Mouse (Mus musculus): ENCODE measurements around the gene Pex13. TPM values are rescaled to one million over a fixed set of nuclear protein-coding genes. Genes with fewer than 3 reads are reported as not detected.
A peak's percentile ranks its signal among the peaks of the same experiment; 100 is the strongest.

The Pex13 gene
- 33.4 and 35.5 TPM in 2 replicates for polyA plus RNA-seq (2015; fragmentation: Nextera tagmentation; extraction: Ambion mirVana)

DNA sequence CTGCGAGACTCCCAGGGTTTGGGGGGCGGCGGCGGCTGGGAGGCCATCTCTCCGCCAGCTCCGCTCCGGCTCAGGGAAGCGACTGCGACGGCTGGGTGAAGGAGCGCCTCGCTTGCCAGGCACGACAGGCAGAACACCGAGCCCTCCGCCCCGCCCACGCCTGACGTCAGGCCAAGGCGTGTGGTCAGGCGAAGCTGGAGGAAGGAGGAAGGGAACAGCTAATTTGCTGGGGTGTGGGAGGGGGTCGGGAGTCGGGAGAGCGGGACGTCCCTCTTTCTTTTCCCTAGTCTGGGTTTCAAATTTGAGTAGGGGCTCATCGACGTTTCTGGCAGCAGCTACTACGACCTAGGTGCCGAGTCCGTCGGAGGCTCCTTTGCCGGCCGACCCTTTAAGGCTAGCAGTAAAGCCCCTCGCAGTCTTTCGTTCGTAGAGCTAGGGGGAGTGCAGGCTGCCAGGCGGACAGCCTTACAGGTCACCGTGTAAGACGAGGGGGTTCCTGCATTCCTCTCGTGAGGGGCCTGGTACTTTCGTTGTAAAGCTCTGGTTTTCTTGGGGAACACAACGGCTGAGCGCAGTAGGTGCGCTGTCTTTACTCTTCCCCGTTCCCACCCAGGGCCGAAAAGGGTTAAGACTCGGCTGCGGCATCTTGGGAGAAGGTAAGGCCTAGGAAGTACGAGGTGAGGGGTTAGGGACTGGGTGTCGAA is at the start of gene Pex13:
TSS of gene Pex13 (minus strand) at position 162 of the 704 bp plus-strand sequence.
- H3K4me3 ChIP-seq: peak within 1 kb of the TSS; percentile 80
- H3K36me3 ChIP-seq: peaks cover 4% of the 10 kb centered on the region; the same call in 1 of the 2 replicates
- ATAC-seq (ENCODE audit: insufficient number of reproducible peaks, low FRiP score, low TSS enrichment, low read depth): peak; percentile 98
- H3K9me3 ChIP-seq: no peaks in the 10 kb centered on the region
- peak within 1 kb of the TSS; percentile 89 for H3K9ac ChIP-seq
- H3K27ac ChIP-seq: peak within 1 kb of the TSS; percentile 98
- no peaks in the 10 kb centered on the region for H3K27me3 ChIP-seq
- WGBS: under 1% methylated on average over 49 of the region's 49 CpGs
- peak within 1 kb of the TSS; percentile 52 for H3K4me2 ChIP-seq
- peaks cover 5% of the 10 kb centered on the region; the same call in 1 of the 2 replicates for H3K4me1 ChIP-seq

DNA sequence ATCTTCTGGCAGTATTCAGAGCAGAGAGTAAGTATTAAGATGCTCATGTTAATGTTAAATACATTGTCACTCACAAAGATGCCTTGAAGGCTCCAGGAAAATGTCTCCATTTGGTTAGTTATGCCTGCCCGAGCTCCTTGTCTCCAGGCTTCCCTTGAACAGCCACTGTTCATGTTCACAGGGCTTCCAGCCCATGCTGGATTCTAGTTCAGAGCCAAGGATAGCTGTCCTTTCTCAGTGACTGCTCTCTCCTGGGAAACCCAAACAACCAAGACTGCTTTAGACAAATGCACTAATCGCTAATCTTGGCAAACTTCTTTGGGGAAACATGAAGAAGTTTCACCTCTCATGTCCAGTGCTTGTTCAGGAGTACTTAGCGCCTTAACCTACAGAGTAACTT is 46.5 kb upstream of the Pex13 start:
- Histone ChIP-seq H3K27me3 (no peaks in the 10 kb centered on the region), H3K9me3 (no peaks in the 10 kb centered on the region), H3K4me2 (no peak overlapping the region), H3K27ac (0 out of 2 replicates have a peak overlapping the region, but pooled peaks have one; percentile 27), H3K36me3 (peaks cover 69% of the 10 kb centered on the region), H3K4me3 (no peak overlapping the region), H3K4me1 (no peaks in the 10 kb centered on the region), H3K9ac (no peak overlapping the region)
- WGBS: 89% methylated on average over 3 of the region's 3 CpGs
- ATAC-seq (ENCODE audit: insufficient number of reproducible peaks, low FRiP score, low TSS enrichment, low read depth): no peak

DNA sequence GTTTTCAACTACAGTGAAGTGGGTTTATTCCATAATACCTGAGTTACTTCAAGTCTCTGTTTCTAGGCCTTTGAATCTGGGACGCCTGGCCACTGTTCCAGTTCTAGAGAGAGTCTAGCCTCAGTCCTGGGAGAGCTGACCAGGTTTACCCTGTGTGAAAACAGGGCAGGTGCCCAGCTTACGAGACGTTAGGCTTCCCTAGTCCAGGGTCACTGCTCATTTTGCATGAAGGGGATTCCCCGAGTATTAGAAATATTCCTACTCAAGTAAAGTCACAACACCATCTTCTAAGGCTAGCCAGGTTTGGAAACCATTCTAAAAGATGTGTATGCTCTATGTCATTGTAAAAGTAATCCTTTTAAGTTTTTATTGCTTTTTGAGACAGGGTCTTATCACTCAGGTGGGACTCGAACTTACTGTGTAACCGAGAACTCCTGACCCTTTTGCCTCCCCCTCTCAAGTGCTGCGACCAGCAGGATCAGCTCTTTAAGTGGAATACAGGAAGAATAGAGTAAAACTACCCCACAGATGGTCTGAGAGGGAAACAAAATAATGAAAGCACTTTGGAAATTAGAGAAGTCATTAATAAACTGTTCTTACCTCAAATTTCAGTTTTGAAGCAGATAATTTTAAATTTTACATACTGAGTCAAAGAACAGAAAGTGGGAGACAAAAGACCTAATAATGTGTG is 39.0 kb upstream of the Pex13 start:
- H3K9ac ChIP-seq: no peak overlapping the region
- H3K4me2 ChIP-seq: no peak overlapping the region
- 86% methylated on average over 7 of the region's 7 CpGs for WGBS
- H3K36me3 ChIP-seq: peaks cover 25% of the 10 kb centered on the region
- H3K27ac ChIP-seq: no peak overlapping the region
- no peaks in the 10 kb centered on the region for H3K4me1 ChIP-seq
- H3K4me3 ChIP-seq: no peak overlapping the region
- H3K9me3 ChIP-seq: no peaks in the 10 kb centered on the region
- H3K27me3 ChIP-seq: no peaks in the 10 kb centered on the region
- ATAC-seq (ENCODE audit: insufficient number of reproducible peaks, low FRiP score, low TSS enrichment, low read depth): no peak

DNA sequence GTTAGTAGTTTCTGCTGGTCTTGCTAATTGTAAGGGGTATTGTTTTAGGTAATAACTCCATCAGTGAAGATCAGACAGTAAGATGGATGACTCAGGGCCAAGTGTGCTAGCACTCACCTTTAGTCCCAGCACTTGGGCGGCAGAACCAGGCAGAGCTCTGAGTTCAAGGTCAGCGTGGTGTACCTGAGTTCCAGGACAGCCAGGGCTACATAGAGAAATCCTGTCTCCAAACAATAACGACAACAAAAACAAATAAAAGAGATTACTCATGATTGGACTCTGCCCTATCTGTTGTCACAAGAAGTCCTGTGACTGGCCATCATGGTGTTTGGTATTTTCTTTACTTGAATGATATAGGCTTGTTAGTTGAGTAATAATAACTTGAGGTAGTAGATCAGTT is 36.1 kb upstream of the Pex13 start:
- no peak overlapping the region for H3K9ac ChIP-seq
- no peaks in the 10 kb centered on the region for H3K4me1 ChIP-seq
- H3K27me3 ChIP-seq: no peaks in the 10 kb centered on the region
- no peak overlapping the region for H3K4me2 ChIP-seq
- no peaks in the 10 kb centered on the region for H3K9me3 ChIP-seq
- no peak overlapping the region for H3K4me3 ChIP-seq
- peaks cover 6% of the 10 kb centered on the region; the same call in 1 of the 2 replicates for H3K36me3 ChIP-seq
- H3K27ac ChIP-seq: no peak overlapping the region
- WGBS: 94% methylated on average over 3 of the region's 3 CpGs
- no peak for ATAC-seq (ENCODE audit: insufficient number of reproducible peaks, low FRiP score, low TSS enrichment, low read depth)

DNA sequence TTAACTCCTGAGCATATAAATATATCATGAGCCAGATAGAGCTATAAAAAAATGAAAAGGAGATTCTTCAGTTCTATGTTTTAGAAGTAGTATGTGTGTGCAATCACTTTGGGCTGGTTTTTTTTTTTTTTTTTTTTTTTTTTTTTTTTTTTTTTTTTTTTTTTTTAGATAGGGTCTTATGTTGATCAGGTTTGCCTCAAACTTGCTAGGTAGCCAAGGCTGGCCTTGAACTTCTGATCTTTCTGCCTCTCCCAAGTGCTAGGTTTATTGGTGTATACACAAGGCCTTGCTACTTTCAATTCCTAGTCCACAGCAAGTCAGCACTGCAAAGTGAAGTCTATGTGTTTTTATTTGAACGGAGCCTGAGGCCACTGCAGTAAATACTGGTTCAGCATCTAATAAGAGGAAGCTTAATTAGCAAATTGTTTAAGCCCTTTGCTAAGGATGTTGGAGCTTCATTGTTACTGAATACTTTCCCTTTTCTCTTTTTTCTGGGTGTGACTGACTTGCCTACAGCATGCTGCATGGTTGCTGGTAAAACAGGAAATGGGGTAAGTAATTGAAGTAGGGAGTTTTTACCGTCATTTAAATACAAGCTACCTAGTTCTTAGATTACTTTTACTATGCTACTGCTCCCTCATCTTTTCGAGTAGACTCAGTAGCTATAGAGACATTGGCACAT is 33.8 kb upstream of the Pex13 start:
- Histone ChIP-seq H3K4me3 (no peak overlapping the region), H3K27me3 (no peaks in the 10 kb centered on the region), H3K4me1 (no peaks in the 10 kb centered on the region), H3K36me3 (peaks cover 12% of the 10 kb centered on the region; the same call in 1 of the 2 replicates), H3K9me3 (no peaks in the 10 kb centered on the region), H3K9ac (no peak overlapping the region), H3K4me2 (no peak overlapping the region), H3K27ac (no peak overlapping the region)
- ATAC-seq (ENCODE audit: insufficient number of reproducible peaks, low FRiP score, low TSS enrichment, low read depth): no peak
- 38% methylated on average over 3 of the region's 3 CpGs for WGBS

DNA sequence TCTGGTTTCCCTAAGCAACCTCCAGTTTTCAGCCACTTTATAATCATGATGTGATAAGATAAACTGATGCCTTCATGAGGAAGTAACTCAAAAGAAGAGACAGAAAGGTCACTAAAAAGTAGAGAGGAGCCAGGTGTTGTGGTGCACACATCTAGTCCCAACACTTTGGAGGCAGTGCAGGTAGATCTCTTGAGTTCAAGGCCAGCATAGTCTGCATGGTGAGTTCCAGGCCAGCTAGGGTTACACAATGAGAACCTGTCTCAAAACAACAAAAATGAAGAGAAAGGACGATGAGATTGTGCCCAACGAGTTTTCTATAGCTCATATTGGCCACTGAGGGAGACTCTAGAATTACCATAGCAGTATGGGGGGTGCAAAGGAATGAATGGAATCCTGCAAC is 32.8 kb upstream of the Pex13 start:
- H3K27ac ChIP-seq: no peak overlapping the region
- no peak for ATAC-seq (ENCODE audit: insufficient number of reproducible peaks, low FRiP score, low TSS enrichment, low read depth)
- H3K27me3 ChIP-seq: no peaks in the 10 kb centered on the region
- H3K9ac ChIP-seq: no peak overlapping the region
- peaks cover 11% of the 10 kb centered on the region; the same call in 1 of the 2 replicates for H3K36me3 ChIP-seq
- H3K4me2 ChIP-seq: no peak overlapping the region
- H3K4me3 ChIP-seq: no peak overlapping the region
- 76% methylated on average over 2 of the region's 2 CpGs for WGBS
- H3K4me1 ChIP-seq: no peaks in the 10 kb centered on the region
- H3K9me3 ChIP-seq: no peaks in the 10 kb centered on the region

DNA sequence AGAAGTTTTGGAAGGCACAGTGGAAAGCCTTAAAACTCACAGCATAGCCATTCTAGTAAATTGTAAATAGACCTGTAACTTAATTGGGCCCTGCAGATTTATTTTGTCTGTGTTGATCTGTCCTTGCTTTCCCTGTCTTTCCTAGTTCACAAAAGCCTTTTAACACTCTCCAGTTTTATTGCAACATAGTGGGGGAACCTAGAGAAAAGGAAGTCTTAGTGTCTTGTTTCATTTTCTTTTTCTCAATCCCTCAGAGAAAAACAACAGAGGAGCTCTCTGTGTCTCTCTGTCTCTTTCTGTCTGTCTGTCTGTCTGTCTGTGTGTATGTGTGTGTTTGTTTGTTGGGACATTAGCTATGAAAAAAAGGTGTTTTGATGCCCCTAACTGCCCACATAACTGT is 30.1 kb upstream of the Pex13 start:
- H3K27me3 ChIP-seq: no peaks in the 10 kb centered on the region

DNA sequence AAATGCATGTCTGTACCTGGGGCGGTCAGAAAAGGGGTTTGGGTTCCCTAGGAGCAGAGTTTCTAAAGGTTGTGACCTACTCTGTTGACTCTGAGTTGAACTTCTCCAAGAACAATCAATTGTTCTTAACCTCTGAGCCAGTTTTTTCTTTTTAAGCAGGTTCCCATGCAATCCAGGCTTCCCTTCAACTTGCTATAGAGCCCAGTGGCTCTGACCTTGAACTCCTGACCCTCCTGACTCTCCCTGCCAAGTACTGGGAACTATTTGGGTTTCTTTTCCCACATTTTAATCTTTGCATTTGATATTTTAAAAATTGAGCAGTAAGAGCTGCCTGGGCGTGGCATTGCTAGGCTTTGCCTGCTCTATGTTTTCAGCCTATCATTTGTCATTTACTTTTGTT is 27.5 kb upstream of the Pex13 start:
- Histone ChIP-seq H3K4me2 (no peak overlapping the region), H3K9ac (no peak overlapping the region), H3K27ac (no peak overlapping the region), H3K36me3 (peaks cover 14% of the 10 kb centered on the region), H3K4me1 (no peaks in the 10 kb centered on the region), H3K9me3 (no peaks in the 10 kb centered on the region), H3K27me3 (no peaks in the 10 kb centered on the region), H3K4me3 (no peak overlapping the region)
- WGBS: 93% methylated on average over 2 of the region's 2 CpGs
- ATAC-seq (ENCODE audit: insufficient number of reproducible peaks, low FRiP score, low TSS enrichment, low read depth): no peak

More for the DNA sequence above, 30.1 kb upstream of the Pex13 start:
- no peak for ATAC-seq (ENCODE audit: insufficient number of reproducible peaks, low FRiP score, low TSS enrichment, low read depth)
- H3K9me3 ChIP-seq: no peaks in the 10 kb centered on the region
- H3K9ac ChIP-seq: no peak overlapping the region
- no peak overlapping the region for H3K27ac ChIP-seq
- H3K4me2 ChIP-seq: no peak overlapping the region
- no peak overlapping the region for H3K4me3 ChIP-seq
- no peaks in the 10 kb centered on the region for H3K4me1 ChIP-seq
- H3K36me3 ChIP-seq: peaks cover 11% of the 10 kb centered on the region; the same call in 1 of the 2 replicates

DNA sequence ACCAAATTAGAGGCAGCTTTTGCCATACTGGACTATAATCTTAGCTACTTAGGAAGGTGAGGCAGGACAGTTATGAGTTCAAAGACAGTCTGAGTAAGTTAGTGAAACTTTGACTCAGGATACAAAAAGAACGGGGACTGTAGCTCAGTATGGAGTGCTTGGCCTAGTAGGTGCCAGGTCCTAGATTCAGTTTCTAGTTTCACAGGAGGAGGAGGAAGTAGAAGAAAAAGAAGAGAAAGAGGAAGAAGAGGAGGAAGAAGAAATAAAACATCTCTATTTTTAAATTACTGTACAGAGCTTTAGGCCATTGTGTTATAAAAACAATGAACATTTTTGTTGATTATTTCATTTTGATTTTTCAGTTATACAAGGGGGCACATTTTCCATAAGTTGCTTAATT is 22.3 kb upstream of the Pex13 start:
- 83% methylated on average over 1 of the region's 1 CpGs for WGBS

DNA sequence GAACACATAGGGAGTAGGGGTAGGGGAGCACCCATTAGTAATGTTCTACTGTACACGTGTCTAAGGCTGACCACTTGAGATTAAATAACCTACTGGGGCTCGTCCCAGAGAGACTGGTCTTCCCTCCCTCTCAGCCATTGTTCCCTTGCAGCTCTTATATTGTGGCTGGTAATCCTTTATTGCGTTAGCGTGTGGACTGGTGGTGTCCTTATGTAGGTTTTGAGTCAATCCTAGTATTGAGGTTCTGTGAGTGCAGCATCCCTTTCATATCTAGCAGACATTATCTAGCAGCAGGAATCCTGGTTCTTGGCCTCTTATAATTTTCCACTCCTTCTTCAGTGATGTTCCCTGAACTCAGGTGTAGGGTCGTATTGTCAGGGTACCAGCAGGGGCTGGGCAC is 20.9 kb upstream of the Pex13 start:
- Histone ChIP-seq H3K9ac (no peak overlapping the region), H3K4me1 (no peaks in the 10 kb centered on the region), H3K27me3 (no peaks in the 10 kb centered on the region), H3K4me2 (no peak overlapping the region), H3K4me3 (no peak overlapping the region), H3K9me3 (no peaks in the 10 kb centered on the region), H3K36me3 (peaks cover 22% of the 10 kb centered on the region), H3K27ac (no peak overlapping the region)
- ATAC-seq (ENCODE audit: insufficient number of reproducible peaks, low FRiP score, low TSS enrichment, low read depth): no peak
- 90% methylated on average over 5 of the region's 5 CpGs for WGBS

More for the DNA sequence above, 22.3 kb upstream of the Pex13 start:
- Histone ChIP-seq H3K9me3 (no peaks in the 10 kb centered on the region), H3K36me3 (peaks cover 14% of the 10 kb centered on the region), H3K4me2 (no peak overlapping the region), H3K27ac (no peak overlapping the region), H3K4me1 (no peaks in the 10 kb centered on the region), H3K4me3 (no peak overlapping the region), H3K9ac (no peak overlapping the region), H3K27me3 (no peaks in the 10 kb centered on the region)
- no peak for ATAC-seq (ENCODE audit: insufficient number of reproducible peaks, low FRiP score, low TSS enrichment, low read depth)

DNA sequence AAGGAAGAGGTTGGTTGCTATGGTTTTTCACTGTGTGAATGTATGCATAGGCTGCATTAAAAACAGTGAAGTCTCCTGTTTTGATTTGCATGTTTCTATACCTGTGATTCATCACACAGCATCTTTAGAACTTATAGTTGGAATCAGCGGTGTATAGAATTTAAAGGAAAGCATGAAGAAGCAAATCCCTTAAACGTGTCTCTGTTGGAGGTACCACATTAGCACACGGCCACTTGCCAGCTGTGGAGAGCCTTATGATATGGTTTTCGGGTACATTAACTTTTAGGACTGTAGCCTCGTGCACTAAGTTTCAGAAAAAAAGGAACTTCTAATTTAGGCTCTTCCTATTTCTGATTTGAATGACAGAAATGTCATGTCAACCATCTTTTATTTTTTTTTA is 16.8 kb upstream of the Pex13 start:
- peaks cover 39% of the 10 kb centered on the region for H3K36me3 ChIP-seq
- 84% methylated on average over 5 of the region's 5 CpGs for WGBS
- ATAC-seq (ENCODE audit: insufficient number of reproducible peaks, low FRiP score, low TSS enrichment, low read depth): no peak
- H3K4me2 ChIP-seq: no peak overlapping the region
- no peaks in the 10 kb centered on the region for H3K9me3 ChIP-seq
- H3K27ac ChIP-seq: no peak overlapping the region
- no peak overlapping the region for H3K4me3 ChIP-seq
- no peak overlapping the region for H3K9ac ChIP-seq
- no peaks in the 10 kb centered on the region for H3K4me1 ChIP-seq
- H3K27me3 ChIP-seq: no peaks in the 10 kb centered on the region

DNA sequence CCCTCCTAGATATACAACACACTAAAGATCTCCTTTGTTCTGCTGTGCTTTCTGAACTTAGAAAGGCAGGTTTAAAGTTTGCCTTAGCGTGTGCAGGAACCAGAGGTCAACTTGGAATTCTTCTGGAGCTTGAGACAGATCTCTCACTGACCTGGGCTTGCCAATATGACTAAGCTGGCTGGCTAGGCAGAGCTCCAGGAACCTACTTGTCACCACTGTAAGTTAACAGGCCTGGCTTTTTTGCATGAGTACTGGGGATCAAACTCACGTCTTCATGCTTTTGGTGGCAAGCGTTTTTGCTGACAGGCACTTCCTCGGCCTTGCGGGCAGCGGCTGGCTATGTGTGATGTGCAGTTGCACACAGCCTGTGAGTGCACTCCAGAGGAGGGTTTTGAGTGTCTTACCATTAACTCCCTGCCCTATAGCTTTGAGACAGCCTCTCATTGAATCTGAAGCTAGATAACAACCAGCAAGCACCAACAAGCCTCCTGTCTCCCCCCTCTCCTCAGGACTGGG is 14.7 kb upstream of the Pex13 start:
- 95% methylated on average over 6 of the region's 6 CpGs for whole genome bisulfite sequencing
- Histone ChIP-seq H3K27me3 (no peaks in the 10 kb centered on the region), H3K9ac (no peak overlapping the region), H3K36me3 (peaks cover 56% of the 10 kb centered on the region), H3K4me2 (no peak overlapping the region), H3K9me3 (no peaks in the 10 kb centered on the region), H3K27ac (no peak overlapping the region), H3K4me1 (no peaks in the 10 kb centered on the region), H3K4me3 (no peak overlapping the region)
- ATAC-seq (ENCODE audit: insufficient number of reproducible peaks, low FRiP score, low TSS enrichment, low read depth): no peak
